Mouse (Mus musculus) CH12.LX (cell line): Measurements from ENCODE around the gene Adam11.

ENCODE experiments used
- EP300 ChIP-seq: IDR thresholded peaks from 2 replicates; pipeline ENCODE4 v1.6.1; 2011; ENCODE audit warnings: low read length, improper control_type of control experiment
- ETS1 ChIP-seq: conservative IDR thresholded peaks from 2 replicates; pipeline ENCODE4 v1.6.1; 2012; ENCODE audit warnings: low read depth, mild to moderate bottlenecking, inconsistent platforms, low read length, improper control_type of control experiment, moderate library complexity
- GABPA ChIP-seq: IDR thresholded peaks from 2 replicates; pipeline ENCODE4 v1.6.1; 2012; ENCODE audit warnings: low read depth, low read length, improper control_type of control experiment, inconsistent platforms; ENCODE audit not compliant: insufficient replicate concordance
- POLR2A ChIP-seq: IDR thresholded peaks from 2 replicates; pipeline ENCODE4 v1.6.1; 2011; ENCODE audit warnings: low read depth, mild to moderate bottlenecking, improper control_type of control experiment, low read length

GRCm38 (mm10) chr11:102781523-102781922 lies 20.3 kb downstream of the Adam11 start:
- TF ChIP-seq EP300, result no peak
- no peak for TF ChIP-seq ETS1
- TF ChIP-seq POLR2A, result no peak
- no peak for TF ChIP-seq GABPA
